Mouse (Mus musculus): ENCODE measurements around the gene Tmem97. TPM values are rescaled to one million over a fixed set of nuclear protein-coding genes. Genes with fewer than 3 reads are reported as not detected.

Tmem97 gene
- polyA plus RNA-seq, 1 experiment from 2014 or later = 182 TPM

GRCm38 (mm10) chr11:78571854-78572253, 21.3 kb upstream of the Tmem97 start:
- Histone ChIP-seq H3K27ac (no peak overlapping the region), H3K4me3 (replicated peaks) (no peak overlapping the region), H3K4me1 (replicated peaks) (no peaks in the 10 kb centered on the region), H3K27me3 (replicated peaks) (no peaks in the 10 kb centered on the region), H3K36me3 (0 out of 2 replicates have a peak, but pooled peaks cover 3% of the 10 kb centered on the region), H3K9ac (no peak overlapping the region), H3K4me2 (replicated peaks) (no peak overlapping the region), H3K9me3 (no peaks in the 10 kb centered on the region)
- ATAC-seq = no peak
- WGBS = 89% methylated on average over 6 of the region's 6 CpGs

- Histone ChIP-seq H3K4me2 (replicated peaks) (no peak overlapping the region), H3K9me3 (no peaks in the 10 kb centered on the region), H3K36me3 (0 out of 2 replicates have a peak, but pooled peaks cover 3% of the 10 kb centered on the region), H3K4me3 (replicated peaks) (no peak overlapping the region), H3K4me1 (replicated peaks) (no peaks in the 10 kb centered on the region), H3K9ac (no peak overlapping the region), H3K27me3 (replicated peaks) (no peaks in the 10 kb centered on the region), H3K27ac (no peak overlapping the region)
- 94% methylated on average over 8 of the region's 8 CpGs for WGBS
- ATAC-seq = no peak
These were observed 20.9 kb upstream of the Tmem97 start for GRCm38 (mm10) chr11:78571441-78571840.

- no peak overlapping the region for H3K4me3 ChIP-seq (replicated peaks)
- no peak overlapping the region for H3K9ac ChIP-seq
- 0 out of 2 replicates have a peak, but pooled peaks cover 3% of the 10 kb centered on the region for H3K36me3 ChIP-seq
- WGBS = 65% methylated on average over 3 of the region's 3 CpGs
- no peak overlapping the region for H3K4me2 ChIP-seq (replicated peaks)
- no peaks in the 10 kb centered on the region for H3K4me1 ChIP-seq (replicated peaks)
- no peaks in the 10 kb centered on the region for H3K27me3 ChIP-seq (replicated peaks)
- H3K27ac ChIP-seq = no peak overlapping the region
- no peak for ATAC-seq
- H3K9me3 ChIP-seq = no peaks in the 10 kb centered on the region
These were observed 19.2 kb upstream of the Tmem97 start for GRCm38 (mm10) chr11:78569806-78570205.

GRCm38 (mm10) chr11:78568827-78569226, 18.2 kb upstream of the Tmem97 start:
- Histone ChIP-seq H3K9me3 (no peaks in the 10 kb centered on the region), H3K36me3 (no peaks in the 10 kb centered on the region), H3K4me2 (replicated peaks) (no peak overlapping the region), H3K4me3 (replicated peaks) (no peak overlapping the region), H3K27me3 (replicated peaks) (no peaks in the 10 kb centered on the region), H3K4me1 (replicated peaks) (no peaks in the 10 kb centered on the region), H3K27ac (no peak overlapping the region), H3K9ac (no peak overlapping the region)
- WGBS = 82% methylated on average over 10 of the region's 10 CpGs
- ATAC-seq = no peak

- 91% methylated on average over 6 of the region's 6 CpGs for WGBS
- ATAC-seq = no peak
- H3K27me3 ChIP-seq (replicated peaks) = no peaks in the 10 kb centered on the region
- no peak overlapping the region for H3K9ac ChIP-seq
- H3K9me3 ChIP-seq = no peaks in the 10 kb centered on the region
- H3K27ac ChIP-seq = no peak overlapping the region
- H3K4me2 ChIP-seq (replicated peaks) = no peak overlapping the region
- no peaks in the 10 kb centered on the region for H3K4me1 ChIP-seq (replicated peaks)
- H3K36me3 ChIP-seq = no peaks in the 10 kb centered on the region
- H3K4me3 ChIP-seq (replicated peaks) = no peak overlapping the region
These were observed 17.0 kb upstream of the Tmem97 start for GRCm38 (mm10) chr11:78567614-78568013.

GRCm38 (mm10) chr11:78566775-78567174, 16.2 kb upstream of the Tmem97 start:
- H3K4me3 ChIP-seq (replicated peaks) = no peak overlapping the region
- 42% methylated on average over 6 of the region's 6 CpGs for WGBS
- no peaks in the 10 kb centered on the region for H3K36me3 ChIP-seq
- no peaks in the 10 kb centered on the region for H3K9me3 ChIP-seq
- H3K9ac ChIP-seq = no peak overlapping the region
- no peaks in the 10 kb centered on the region for H3K27me3 ChIP-seq (replicated peaks)
- no peak for ATAC-seq
- H3K4me1 ChIP-seq (replicated peaks) = no peaks in the 10 kb centered on the region
- no peak overlapping the region for H3K4me2 ChIP-seq (replicated peaks)
- H3K27ac ChIP-seq = no peak overlapping the region

- no peaks in the 10 kb centered on the region; the same call in 1 of the 2 replicates for H3K4me1 ChIP-seq (replicated peaks)
- 13% methylated on average over 4 of the region's 4 CpGs for WGBS
- ATAC-seq = no peak
- H3K27me3 ChIP-seq (replicated peaks) = no peaks in the 10 kb centered on the region
- H3K36me3 ChIP-seq = no peaks in the 10 kb centered on the region
- H3K9me3 ChIP-seq = no peaks in the 10 kb centered on the region
- no peak overlapping the region for H3K27ac ChIP-seq
- H3K4me3 ChIP-seq (replicated peaks) = no peak overlapping the region
- H3K4me2 ChIP-seq (replicated peaks) = no peak overlapping the region
- H3K9ac ChIP-seq = no peak overlapping the region
These were observed 9.9 kb upstream of the Tmem97 start for GRCm38 (mm10) chr11:78560447-78560846.

GRCm38 (mm10) chr11:78557241-78557640, 6.7 kb upstream of the Tmem97 start:
- WGBS = 54% methylated on average over 8 of the region's 8 CpGs
- H3K36me3 ChIP-seq = no peaks in the 10 kb centered on the region
- peak; percentile 23; the same call in 1 of the 2 replicates for ATAC-seq
- no peak overlapping the region for H3K9ac ChIP-seq
- no peaks in the 10 kb centered on the region; the same call in 1 of the 2 replicates for H3K4me1 ChIP-seq (replicated peaks)
- no peak overlapping the region for H3K4me2 ChIP-seq (replicated peaks)
- no peaks in the 10 kb centered on the region for H3K9me3 ChIP-seq
- H3K27ac ChIP-seq = no peak overlapping the region
- H3K27me3 ChIP-seq (replicated peaks) = no peaks in the 10 kb centered on the region
- no peak overlapping the region for H3K4me3 ChIP-seq (replicated peaks)

- no peak overlapping the region for H3K9ac ChIP-seq
- WGBS = 57% methylated on average over 4 of the region's 4 CpGs
These were observed 5.5 kb upstream of the Tmem97 start for GRCm38 (mm10) chr11:78556070-78556469.

GRCm38 (mm10) chr11:78555623-78556022, 5.0 kb upstream of the Tmem97 start:
- no peak overlapping the region for H3K4me2 ChIP-seq (replicated peaks)
- peaks cover 5% of the 10 kb centered on the region; the same call in 1 of the 2 replicates for H3K4me1 ChIP-seq (replicated peaks)
- 50% methylated on average over 3 of the region's 3 CpGs for WGBS
- ATAC-seq = peak; percentile 35; the same call in 1 of the 2 replicates
- no peaks in the 10 kb centered on the region for H3K36me3 ChIP-seq
- no peak overlapping the region for H3K9ac ChIP-seq
- no peaks in the 10 kb centered on the region for H3K9me3 ChIP-seq
- H3K27ac ChIP-seq = peak overlapping the region; percentile 71
- no peak overlapping the region for H3K4me3 ChIP-seq (replicated peaks)
- H3K27me3 ChIP-seq (replicated peaks) = no peaks in the 10 kb centered on the region

More at GRCm38 (mm10) chr11:78556070-78556469, 5.5 kb upstream of the Tmem97 start:
- H3K4me1 ChIP-seq (replicated peaks) = peaks cover 3% of the 10 kb centered on the region; the same call in 1 of the 2 replicates
- H3K9me3 ChIP-seq = no peaks in the 10 kb centered on the region
- ATAC-seq = no peak
- no peak overlapping the region for H3K4me3 ChIP-seq (replicated peaks)
- H3K36me3 ChIP-seq = no peaks in the 10 kb centered on the region
- H3K4me2 ChIP-seq (replicated peaks) = no peak overlapping the region
- peak overlapping the region; percentile 30; the same call in 1 of the 2 replicates for H3K27ac ChIP-seq
- H3K27me3 ChIP-seq (replicated peaks) = no peaks in the 10 kb centered on the region

- Histone ChIP-seq H3K9me3 (no peaks in the 10 kb centered on the region), H3K36me3 (no peaks in the 10 kb centered on the region), H3K4me3 (replicated peaks) (peak overlapping the region; percentile 70), H3K4me1 (replicated peaks) (peaks cover 15% of the 10 kb centered on the region; the same call in 1 of the 2 replicates), H3K4me2 (replicated peaks) (peak overlapping the region; percentile 82), H3K9ac (peak overlapping the region; percentile 36; the same call in 1 of the 2 replicates), H3K27me3 (replicated peaks) (no peaks in the 10 kb centered on the region), H3K27ac (peak overlapping the region; percentile 80)
- peak; percentile 15 for ATAC-seq
- 33% methylated on average over 6 of the region's 6 CpGs for WGBS
These were observed 452 bp upstream of the Tmem97 start for GRCm38 (mm10) chr11:78551059-78551398.

- peak overlapping the region; percentile 82 for H3K4me2 ChIP-seq (replicated peaks)
- 0 out of 2 replicates have a peak overlapping the region, but pooled peaks have one; percentile 81 for H3K27ac ChIP-seq
- no peaks in the 10 kb centered on the region for H3K36me3 ChIP-seq
- 8% methylated on average over 5 of the region's 5 CpGs for WGBS
- no peaks in the 10 kb centered on the region for H3K9me3 ChIP-seq
- peak overlapping the region; percentile 70 for H3K4me3 ChIP-seq (replicated peaks)
- no peaks in the 10 kb centered on the region for H3K27me3 ChIP-seq (replicated peaks)
- H3K9ac ChIP-seq = peak overlapping the region; percentile 77
- H3K4me1 ChIP-seq (replicated peaks) = peaks cover 15% of the 10 kb centered on the region; the same call in 1 of the 2 replicates
- no peak for ATAC-seq
These were observed 1.0 kb downstream of the Tmem97 start for GRCm38 (mm10) chr11:78549491-78549987.

Data from intestine, embryonic 15.5 days (tissue).